Mouse (Mus musculus) bone marrow, adult 2 months (tissue): Measurements from ENCODE around the gene Hmgcl.

Experiments used
- CTCF ChIP-seq: fragments of 200-500 bp; IDR thresholded peaks from 2 replicates; pipeline ENCODE4 v1.5.1; 2011; ENCODE audit warnings: low read length, control low read depth; ENCODE audit not compliant: control insufficient read depth, insufficient read depth
- POLR2A ChIP-seq: fragments of 200-500 bp; IDR thresholded peaks from 2 replicates; pipeline ENCODE4 v1.6.1; 2011; ENCODE audit warnings: low read depth, mild to moderate bottlenecking, control low read depth, low read length, borderline replicate concordance; ENCODE audit not compliant: control insufficient read depth

DNA sequence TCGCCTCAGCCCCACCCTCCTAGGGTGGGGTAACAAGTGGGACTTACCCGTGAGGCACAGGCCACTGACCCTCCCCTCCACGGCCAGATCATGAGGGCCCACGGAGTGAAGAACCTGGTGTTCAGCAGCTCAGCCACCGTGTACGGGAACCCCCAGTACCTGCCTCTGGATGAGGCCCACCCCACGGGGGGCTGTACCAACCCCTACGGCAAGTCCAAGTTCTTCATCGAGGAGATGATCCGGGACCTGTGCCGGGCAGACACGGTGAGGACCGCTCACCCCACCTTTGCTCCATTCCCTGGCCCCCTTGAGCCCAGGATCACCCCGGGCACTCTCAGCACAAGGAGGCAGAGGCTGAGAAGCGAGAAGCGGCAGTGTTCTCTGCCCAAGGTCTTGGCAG is 20.0 kb downstream of the Hmgcl start:
- TF ChIP-seq POLR2A (no peak), CTCF (no peak)
